Mouse (Mus musculus) CH12.LX (cell line): ENCODE results near the gene Fibp. TPM values are rescaled to one million over a fixed set of nuclear protein-coding genes. Genes with fewer than 3 reads are reported as not detected.

Source experiments
- DNase-seq: peaks from one replicate; pipeline ENCODE4 v3.0.0-alpha.2; 2013; ENCODE audit errors: extremely low read depth
- H3K27ac ChIP-seq: 2 replicates; pipeline ENCODE4 v1.5.1; 2012; ENCODE audit warnings: low read depth, mild to moderate bottlenecking, control low read depth, moderate library complexity; ENCODE audit not compliant: insufficient read depth
- H3K27me3 ChIP-seq: replicated peaks from 2 replicates; pipeline ENCODE3; 2012; ENCODE audit warnings: inconsistent platforms
- H3K36me3 ChIP-seq, 2 experiments: replicated peaks in 1 of 2; 2 replicates each; pipeline versions ENCODE3 to v1.6.1; 2012; ENCODE audit warnings: inconsistent platforms in 1 of 2, low read length in 1 of 2, mild to moderate bottlenecking in 1 of 2, mixed read lengths in 1 of 2, moderate library complexity in 1 of 2; ENCODE audit not compliant: control insufficient read depth in 1 of 2, insufficient read depth in 1 of 2
- H3K4me1 ChIP-seq, 2 experiments: 2 replicates each; pipeline ENCODE4 v1.6.1; 2012; ENCODE audit warnings: inconsistent platforms in 1 of 2, moderate library complexity in 1 of 2; ENCODE audit not compliant: insufficient read depth in 2 of 2, control insufficient read depth in 1 of 2
- H3K4me2 ChIP-seq: 2 replicates; pipeline ENCODE4 v1.6.1; 2012; ENCODE audit warnings: low read depth, mild to moderate bottlenecking, control low read depth; ENCODE audit not compliant: poor library complexity, insufficient read depth, severe bottlenecking
- H3K4me3 ChIP-seq, 3 experiments: fragments of 150-350 bp in 1 of 3; sonication (generic) in 1 of 3; replicated peaks in 1 of 3; 2 replicates each; pipeline versions ENCODE3 to v1.5.1; 2011 to 2012; ENCODE audit warnings: low read depth in 2 of 3, low read length in 2 of 3, mild to moderate bottlenecking in 2 of 3, moderate library complexity in 2 of 3, control low read depth in 1 of 3, improper control_type of control experiment in 1 of 3, inconsistent platforms in 1 of 3, mixed read lengths in 1 of 3; ENCODE audit not compliant: poor library complexity in 1 of 3
- H3K79me2 ChIP-seq: replicated peaks from 2 replicates; pipeline ENCODE4 v1.6.1; 2012; ENCODE audit warnings: mild to moderate bottlenecking, moderate library complexity; ENCODE audit not compliant: control insufficient read depth, poor library complexity, insufficient read depth, severe bottlenecking; ENCODE audit errors: extremely low read depth
- H3K9ac ChIP-seq: 2 replicates; pipeline ENCODE4 v1.6.1; 2012; ENCODE audit warnings: low read depth, mild to moderate bottlenecking, control low read depth, moderate library complexity; ENCODE audit not compliant: insufficient read depth
- H3K9me3 ChIP-seq: replicated peaks from 2 replicates; pipeline ENCODE3; 2012; ENCODE audit warnings: low read length, inconsistent platforms, mixed read lengths
- CHD2 ChIP-seq: IDR thresholded peaks from 2 replicates; pipeline ENCODE4 v1.6.1; 2011; ENCODE audit warnings: low read length, improper control_type of control experiment
- ETS1 ChIP-seq: conservative IDR thresholded peaks from 2 replicates; pipeline ENCODE4 v1.6.1; 2012; ENCODE audit warnings: low read depth, mild to moderate bottlenecking, inconsistent platforms, low read length, improper control_type of control experiment, moderate library complexity
- GABPA ChIP-seq: IDR thresholded peaks from 2 replicates; pipeline ENCODE4 v1.6.1; 2012; ENCODE audit warnings: low read depth, low read length, improper control_type of control experiment, inconsistent platforms; ENCODE audit not compliant: insufficient replicate concordance
- HCFC1 ChIP-seq: IDR thresholded peaks from 2 replicates; pipeline ENCODE4 v1.6.1; 2012; ENCODE audit warnings: low read depth, mild to moderate bottlenecking, inconsistent platforms, low read length, improper control_type of control experiment
- IRF4 ChIP-seq: IDR thresholded peaks from 2 replicates; pipeline ENCODE4 v1.6.1; 2014; ENCODE audit warnings: low read depth, mild to moderate bottlenecking, inconsistent platforms, low read length, improper control_type of control experiment
- JUND ChIP-seq: conservative IDR thresholded peaks from 2 replicates; pipeline ENCODE4 v1.6.1; 2011; ENCODE audit warnings: low read depth, low read length, improper control_type of control experiment
- KAT2A ChIP-seq: IDR thresholded peaks from 2 replicates; pipeline ENCODE4 v1.6.1; 2012; ENCODE audit warnings: low read length, improper control_type of control experiment, inconsistent platforms; ENCODE audit not compliant: insufficient replicate concordance
- MAFK ChIP-seq: IDR thresholded peaks from 2 replicates; pipeline ENCODE4 v1.6.1; 2011; ENCODE audit warnings: low read length, improper control_type of control experiment; ENCODE audit not compliant: insufficient replicate concordance
- MAX ChIP-seq: IDR thresholded peaks from 2 replicates; pipeline ENCODE4 v1.6.1; 2011; ENCODE audit warnings: low read length, improper control_type of control experiment
- MAZ ChIP-seq: IDR thresholded peaks from 2 replicates; pipeline ENCODE4 v1.6.1; 2012; ENCODE audit warnings: low read depth, mild to moderate bottlenecking, inconsistent platforms, low read length, improper control_type of control experiment, moderate library complexity
- NELFE ChIP-seq: IDR thresholded peaks from 2 replicates; pipeline ENCODE4 v1.6.1; 2011; ENCODE audit warnings: low read depth, low read length, improper control_type of control experiment
- NRF1 ChIP-seq: IDR thresholded peaks from 2 replicates; pipeline ENCODE4 v1.6.1; 2014; ENCODE audit warnings: low read depth, mild to moderate bottlenecking, inconsistent platforms, low read length, improper control_type of control experiment, moderate library complexity
- PAX5 ChIP-seq: IDR thresholded peaks from 2 replicates; pipeline ENCODE4 v1.6.1; 2012; ENCODE audit warnings: low read length, inconsistent platforms, mixed read lengths
- POLR2A ChIP-seq: IDR thresholded peaks from 2 replicates; pipeline ENCODE4 v1.6.1; 2011; ENCODE audit warnings: low read depth, mild to moderate bottlenecking, improper control_type of control experiment, low read length
- POLR2AphosphoS2 ChIP-seq: IDR thresholded peaks from 2 replicates; pipeline ENCODE4 v1.6.1; 2011; ENCODE audit warnings: low read depth, low read length, improper control_type of control experiment
- RAD21 ChIP-seq: IDR thresholded peaks from 2 replicates; pipeline ENCODE4 v1.6.1; 2011; ENCODE audit warnings: low read depth, mild to moderate bottlenecking, low read length, improper control_type of control experiment, moderate library complexity
- RCOR1 ChIP-seq: conservative IDR thresholded peaks from 2 replicates; pipeline ENCODE4 v1.6.1; 2012; ENCODE audit warnings: low read depth, mild to moderate bottlenecking, inconsistent platforms, low read length, improper control_type of control experiment
- SMC3 ChIP-seq: IDR thresholded peaks from 2 replicates; pipeline ENCODE4 v1.6.1; 2011; ENCODE audit warnings: low read depth, low read length, improper control_type of control experiment
- UBTF ChIP-seq: IDR thresholded peaks from 2 replicates; pipeline ENCODE4 v1.6.1; 2012; ENCODE audit warnings: low read depth, mild to moderate bottlenecking, inconsistent platforms, low read length, improper control_type of control experiment, moderate library complexity
- USF1 ChIP-seq: IDR thresholded peaks from 2 replicates; pipeline ENCODE4 v1.6.1; 2014; ENCODE audit warnings: low read depth, mild to moderate bottlenecking, inconsistent platforms, low read length, improper control_type of control experiment
- ZKSCAN1 ChIP-seq: IDR thresholded peaks from 2 replicates; pipeline ENCODE4 v1.6.1; 2012; ENCODE audit warnings: low read depth, inconsistent platforms, low read length, improper control_type of control experiment, borderline replicate concordance
- ZNF384 ChIP-seq: IDR thresholded peaks from 2 replicates; pipeline ENCODE4 v1.6.1; 2012; ENCODE audit warnings: low read depth, low read length, improper control_type of control experiment, inconsistent platforms
- dilution Hi-C: fragments of 300-500 bp; cut with MboI; formaldehyde crosslinking; loops from 2 replicates; pipeline ENCODE4 v1.14.3; 2020; ENCODE audit warnings: low sequenced_read_pairs; ENCODE audit not compliant: extremely low pct_unique_long_range_greater_than_20kb, extremely low pct_ligation_motif_present
- in situ Hi-C: fragments of 300-500 bp; cut with MboI; formaldehyde crosslinking; loops from 3 replicates; pipeline ENCODE4 v1.14.3; 2019; ENCODE audit warnings: low sequenced_read_pairs, low pct_ligation_motif_present, low pct_unique_long_range_greater_than_20kb, mixed read lengths
- polyA plus RNA-seq: library from polyadenylated mRNA; unstranded; fragments of >175 nt; gene quantifications from 2 replicates; pipeline ENCODE4 v1.2.1, GENCODE M21; 2012; ENCODE audit warnings: low read depth; ENCODE audit not compliant: insufficient read length
- total RNA-seq, 2 experiments: library from RNA; depleted of rRNA; stranded (reverse); fragments of 300-350 nt in 1 of 2; fragments of >200 nt in 1 of 2; gene quantifications; 2 replicates each; pipeline ENCODE4 v1.2.3; 2012 to 2014

The Fibp gene
- total and polyA plus RNA-seq, 3 experiments = 29.1 to 74.9 (median 37.5) TPM

DNA sequence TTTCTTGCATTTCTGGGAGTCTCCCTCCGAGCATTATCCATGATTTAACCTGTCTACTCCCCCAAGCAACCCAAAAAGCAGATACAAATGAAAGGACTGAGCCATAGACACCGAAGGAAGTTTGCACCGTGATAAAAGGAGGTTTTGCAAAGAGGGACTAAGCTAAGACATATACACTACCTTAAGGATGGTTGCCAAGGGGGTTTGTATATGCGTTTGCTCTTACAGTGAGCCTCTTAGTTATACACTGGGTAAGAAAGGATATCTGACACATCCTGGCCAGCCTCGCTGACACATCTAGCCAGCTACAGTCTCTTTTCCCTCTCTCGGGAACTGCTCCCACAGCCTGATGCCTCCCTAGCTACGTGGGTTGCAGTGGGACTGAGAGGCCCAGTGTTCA lies 26.5 kb upstream of the Fibp start:
- peaks cover 0 to 1% of the 10 kb centered on the region in 2 experiments for H3K36me3 ChIP-seq
- no peaks in the 10 kb centered on the region for H3K9me3 ChIP-seq
- H3K4me3 ChIP-seq = no peak overlapping the region
- DNase-seq = no peak
- H3K79me2 ChIP-seq = no peaks in the 10 kb centered on the region
- in situ Hi-C loops (no loop called here), dilution Hi-C loops (no loop called here)
- no peak overlapping the region for H3K4me2 ChIP-seq
- peaks cover 16 to 38% of the 10 kb centered on the region in 2 experiments for H3K4me1 ChIP-seq
- H3K9ac ChIP-seq = no peak overlapping the region
- no peak overlapping the region for H3K27ac ChIP-seq
- peaks cover 23% of the 10 kb centered on the region for H3K27me3 ChIP-seq
- no peak for TF ChIP-seq ZNF384
- no peak for TF ChIP-seq IRF4
- no peak for TF ChIP-seq USF1

DNA sequence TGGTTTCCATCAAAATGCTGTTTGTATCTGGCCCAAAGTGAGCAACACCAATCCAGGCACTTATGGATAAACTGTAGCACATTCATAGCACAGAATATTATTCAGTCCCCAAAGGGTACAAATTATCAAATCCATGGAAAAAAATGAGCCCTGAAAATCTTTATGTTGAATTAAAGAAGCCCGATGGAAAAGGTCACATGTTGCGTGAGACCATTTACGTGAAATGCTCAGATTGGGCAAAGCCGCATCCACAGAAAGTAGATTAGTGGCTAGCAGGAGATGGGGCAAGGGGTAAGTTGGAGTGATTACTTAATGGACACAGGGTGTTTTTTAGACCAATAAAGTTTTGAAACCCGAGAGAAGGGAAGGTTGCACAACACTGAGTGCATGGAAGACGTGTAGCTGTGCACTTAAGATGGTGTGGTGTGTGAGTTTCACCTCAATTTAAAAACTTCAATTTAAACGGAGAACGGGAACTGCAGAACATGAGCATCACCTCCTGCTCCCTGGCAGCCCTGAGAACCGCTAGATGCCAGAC lies 16.0 kb upstream of the Fibp start:
- Histone ChIP-seq H3K4me3 (no peak overlapping the region), H3K79me2 (no peaks in the 10 kb centered on the region), H3K36me3 (no peaks in the 10 kb centered on the region), H3K27me3 (peaks cover 50% of the 10 kb centered on the region), H3K9ac (no peak overlapping the region), H3K4me1 (peaks cover 9 to 20% of the 10 kb centered on the region in 2 experiments), H3K9me3 (peaks cover 11% of the 10 kb centered on the region), H3K27ac (no peak overlapping the region), H3K4me2 (no peak overlapping the region)
- TF ChIP-seq POLR2A = no peak
- no peak for TF ChIP-seq CHD2
- TF ChIP-seq SMC3 = no peak
- no peak for TF ChIP-seq GABPA
- no peak for TF ChIP-seq MAFK
- DNase-seq = no peak
- in situ Hi-C loops = no loop called here
- dilution Hi-C loops = no loop called here

DNA sequence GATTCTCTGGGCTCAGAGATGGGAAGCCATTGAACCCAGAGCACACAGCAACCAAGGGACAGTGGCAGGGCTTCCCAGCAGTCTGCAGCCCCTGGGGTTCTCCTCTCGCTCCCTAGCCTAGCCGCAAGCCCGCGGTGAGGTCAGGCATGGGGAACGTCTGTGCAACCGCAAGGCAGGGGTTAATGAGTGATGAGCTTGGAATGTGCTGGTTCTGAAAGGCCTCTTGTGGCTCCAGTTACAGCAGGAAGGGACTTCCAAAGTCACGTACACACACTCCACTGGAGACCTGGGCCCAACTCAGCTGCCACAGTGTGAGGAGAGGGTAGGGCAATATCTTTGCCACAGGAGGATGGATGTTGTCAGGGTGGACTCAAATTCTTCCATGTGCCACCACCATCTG lies 15.5 kb upstream of the Fibp start:
- H3K4me2 ChIP-seq = no peak overlapping the region
- H3K27ac ChIP-seq = no peak overlapping the region
- H3K9me3 ChIP-seq = peaks cover 9% of the 10 kb centered on the region
- dilution Hi-C loops = no loop called here
- no peak overlapping the region for H3K9ac ChIP-seq
- no peaks in the 10 kb centered on the region for H3K79me2 ChIP-seq
- TF ChIP-seq KAT2A (no peak), RAD21 (no peak), IRF4 (no peak), POLR2AphosphoS2 (no peak), MAFK (no peak), CHD2 (no peak), RCOR1 (no peak), NELFE (no peak), ETS1 (no peak), UBTF (no peak), ZKSCAN1 (no peak), SMC3 (no peak), PAX5 (no peak), MAX (no peak), NRF1 (no peak), JUND (no peak), HCFC1 (no peak), ZNF384 (no peak), MAZ (no peak)
- TF ChIP-seq, all 38 proteins: peak for 0
- no peak for DNase-seq
- in situ Hi-C loops = no loop called here
- Histone ChIP-seq H3K36me3 (no peaks in the 10 kb centered on the region), H3K4me3 (no peak overlapping the region), H3K4me1 (peaks cover 9 to 20% of the 10 kb centered on the region in 2 experiments), H3K27me3 (peaks cover 50% of the 10 kb centered on the region)
